Mouse (Mus musculus): ENCODE measurements around the gene Pcsk6.
A peak's percentile ranks its signal among the peaks of the same experiment; 100 is the strongest.

DNA sequence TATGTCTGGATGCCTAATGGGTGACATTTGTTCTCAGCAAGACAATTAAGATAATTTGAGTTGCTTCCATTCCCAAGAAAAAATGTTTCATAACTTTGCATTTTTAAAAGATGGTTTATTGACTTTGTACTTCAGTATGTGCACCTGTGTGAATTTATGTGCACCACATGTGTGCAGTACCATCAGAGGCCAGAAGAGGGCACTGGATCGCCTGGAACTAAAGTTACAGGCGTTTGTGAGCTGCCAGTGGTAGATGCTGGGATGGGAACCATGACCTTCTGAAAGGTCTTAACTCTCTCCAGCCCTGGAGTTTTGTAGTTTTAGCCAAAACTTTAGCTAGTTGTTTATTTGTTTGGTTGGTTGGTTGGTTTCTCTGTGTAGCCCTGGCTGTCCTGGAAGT, 18.3 kb upstream of the Pcsk6 start:
- peak; percentile 41; the same call in 1 of the 2 replicates for TF ChIP-seq CTCF (IDR thresholded peaks at IDR 0.05; ENCODE audit: borderline replicate concordance, extremely low read depth, insufficient read depth, insufficient read length)
- TF ChIP-seq POLR2A (IDR thresholded peaks at IDR 0.05; ENCODE audit: borderline replicate concordance, extremely low read depth, insufficient read depth, insufficient read length, poor library complexity, severe bottlenecking) = no peak

Measured in brain, embryonic 14.5 days (tissue).